Comparison of ENCODE assay signal across 7 mouse cellular contexts in the genomic region with DNA sequence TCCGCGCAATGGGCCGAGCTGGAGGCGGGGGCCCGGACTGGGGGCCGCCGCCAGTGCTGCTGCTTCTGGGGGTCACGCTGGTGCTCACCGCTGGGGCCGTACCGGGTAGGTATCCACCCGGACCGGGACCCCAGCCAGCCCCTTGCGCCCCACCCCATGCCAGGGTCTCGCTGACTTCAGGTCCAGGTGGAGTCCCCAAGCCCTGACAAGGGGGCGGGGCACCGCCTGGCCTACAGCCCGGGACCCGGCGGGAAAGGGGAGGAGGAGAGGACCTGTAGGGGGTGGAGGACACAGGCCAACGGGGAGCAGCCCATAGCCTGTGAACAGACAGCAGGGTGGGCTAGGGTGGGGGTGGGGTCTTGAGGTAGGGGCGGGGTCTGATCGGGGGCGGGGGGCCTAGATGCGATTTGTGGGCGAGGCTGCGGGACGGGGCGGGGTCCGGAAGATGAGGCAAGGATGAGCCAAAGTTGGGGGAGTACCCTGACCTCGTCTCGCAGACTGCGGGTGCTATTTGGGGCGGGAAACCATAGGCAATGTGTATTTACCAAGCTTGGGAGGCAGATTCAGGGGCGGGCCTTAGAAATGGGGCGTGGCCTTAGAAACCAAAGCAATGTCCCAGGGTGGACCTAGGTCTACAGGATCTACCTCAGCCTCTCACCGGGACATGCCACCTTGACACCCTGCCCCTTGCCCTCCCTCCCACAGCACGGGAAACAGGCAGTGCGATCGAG. TPM values are rescaled to one million over a fixed set of nuclear protein-coding genes. Genes with fewer than 3 reads are reported as not detected.
A peak's percentile ranks its signal among the peaks of the same experiment; 100 is the strongest.
DNase-seq lines count a peak whose midpoint lies in the region; ATAC-seq and TF ChIP-seq lines count a peak whose summit lies in the region.

No protein-coding gene starts in this region.

- H3K27me3 ChIP-seq in cerebellum, adult 2 months (ENCODE audit: control insufficient read depth, insufficient read depth, low read length) = no peaks in the 10 kb centered on the region

- peaks cover 16% of the 10 kb centered on the region for H3K4me1 ChIP-seq in cerebellum, adult 2 months (ENCODE audit: control insufficient read depth, insufficient read depth, low read length)

- under 1% methylated on average over 39 of the region's 40 CpGs for WGBS in cerebellum, adult 2 months

- peak; percentile 68 to 76 for DNase-seq in cerebellum, adult 2 months
- DNase-seq in frontal cortex, postnatal 10 days (ENCODE audit: low spot score in 2 of 2) = peak; percentile 79 to 83
- peak; percentile 79 for DNase-seq in induced T-regulatory cell, adult 2 months (ENCODE audit: low read depth)
- DNase-seq in left cerebral cortex, postnatal 10 days (ENCODE audit: extremely low spot score in 1 of 2, low spot score in 2 of 2) = peak; percentile 68 to 88
- DNase-seq in right cerebral cortex, postnatal 4 days = peak; percentile 73

- TF ChIP-seq CTCF in cerebellum, adult 2 months (IDR thresholded peaks at IDR 0.05; ENCODE audit: borderline replicate concordance, insufficient read depth, low read depth, low read length) = no peak

- peak overlapping the region; percentile 56 for H3K4me3 ChIP-seq in cerebellum, adult 2 months (replicated peaks; ENCODE audit: insufficient read depth, low read depth, low read length)

- intact Hi-C loops in left cerebral cortex, postnatal 10 days (cut with DNase I) = loop anchor here (5.0 kb wide), 1 partner anchor 47 kb away; no protein-coding TSS in a partner anchor

- peak; percentile 32 for ATAC-seq in activated CD4-positive, CD25-positive, alpha-beta regulatory T cell, adult 4 months
- peak; percentile 37 for ATAC-seq in megakaryocyte progenitor cell, adult 5-6 weeks (replicated peaks; ENCODE audit: poor library complexity)

- TF ChIP-seq POLR2A in cerebellum, adult 2 months (IDR thresholded peaks at IDR 0.05; ENCODE audit: borderline replicate concordance, insufficient read depth, low read length) = 0 out of 2 replicates have a peak, but pooled peaks have one; percentile 16

- no peak overlapping the region for H3K27ac ChIP-seq in cerebellum, adult 2 months (ENCODE audit: insufficient read depth, low read length)

RNA-seq across cellular contexts. Expression of gene Cspg5, which starts 2.2 kb away (rescaled TPM):
- polyA plus RNA-seq in activated CD4-positive, CD25-positive, alpha-beta regulatory T cell, adult 4 months (2017; shearing (Covaris generic)) = under 1 TPM in 1 of 2 experiments, not detected in 1; 0.17 TPM
- 118 and 124 TPM in 2 replicates for polyA plus RNA-seq in cerebellum, adult 2 months (2012; rRNA removed)
- total RNA-seq in left cerebral cortex, postnatal 10 days (2021) = 100 to 1,000 TPM; 529 to 558 TPM
- total RNA-seq in megakaryocyte progenitor cell, adult 5-6 weeks (2015) = 0.05 and 0.07 TPM in 2 replicates
- total RNA-seq in megakaryocyte progenitor cell, adult 5-6 weeks (2017) = 0.03 and 0.75 TPM in 2 replicates

RNA-seq across cellular contexts. Expression of gene Elp6, which starts 59.2 kb away (rescaled TPM):
- polyA plus RNA-seq in activated CD4-positive, CD25-positive, alpha-beta regulatory T cell, adult 4 months (2017; shearing (Covaris generic)) = 10 to 100 TPM; 14.4 to 16.1 TPM
- polyA plus RNA-seq in cerebellum, adult 2 months (2012; rRNA removed) = 24.7 and 26.0 TPM in 2 replicates
- total RNA-seq in left cerebral cortex, postnatal 10 days (2021) = 10 to 100 TPM; 13.0 to 13.6 TPM
- 9.9 and 12.1 TPM in 2 replicates for total RNA-seq in megakaryocyte progenitor cell, adult 5-6 weeks (2015)
- total RNA-seq in megakaryocyte progenitor cell, adult 5-6 weeks (2017) = 9.3 and 9.4 TPM in 2 replicates

Comparison
In these comparisons a context has a peak if more than half of its experiments do, and no peak if none do; other contexts are left out.
1. RNA of gene Cspg5, which starts 2.2 kb away (total RNA-seq): 529 to 558 TPM in left cerebral cortex, postnatal 10 days; 0.03 to 0.75 TPM in megakaryocyte progenitor cell, adult 5-6 weeks; every median in the first group is over 100 times any median in the second.
2. Peak in every context shown above with its lines, with median percentiles within 50 percentile points of each other: DNase-seq.